Mouse (Mus musculus): ENCODE data around the gene Mfsd12.
A peak's percentile ranks its signal among the peaks of the same experiment; 100 is the strongest.

Mfsd12 gene

GRCm38 (mm10) chr10:81383802-81384604 is 26.7 kb downstream of the Mfsd12 start, which contains the start of the genes Dohh and Gm48551:
Gene Dohh (plus strand): TSS chr10:81384428.
Gene Gm48551 (plus strand): TSS chr10:81384466.
- DNase-seq (ENCODE audit: low spot score): peak; percentile 97

- DNase-seq (ENCODE audit: low spot score): no peak
Observed at GRCm38 (mm10) chr10:81384605-81384982, 27.3 kb downstream of the Mfsd12 start.

GRCm38 (mm10) chr10:81385603-81386306 is 28.5 kb downstream of the Mfsd12 start:
- peak; percentile 78 for DNase-seq (ENCODE audit: low spot score)

GRCm38 (mm10) chr10:81387716-81388115 is 30.4 kb downstream of the Mfsd12 start:
- DNase-seq (ENCODE audit: low spot score): no peak

- no peak for DNase-seq (ENCODE audit: low spot score)
Observed at GRCm38 (mm10) chr10:81388505-81389055, 31.3 kb downstream of the Mfsd12 start, which contains the start of gene Gm48552. Gene Gm48552 (plus strand): TSS chr10:81389005.

- peak; percentile 69 for DNase-seq (ENCODE audit: low spot score)
Observed at GRCm38 (mm10) chr10:81389373-81389772, 32.1 kb downstream of the Mfsd12 start.

GRCm38 (mm10) chr10:81389801-81390677 is 32.7 kb downstream of the Mfsd12 start:
- no peak for DNase-seq (ENCODE audit: low spot score)

- no peak for DNase-seq (ENCODE audit: low spot score)
Observed at GRCm38 (mm10) chr10:81390678-81390965, 33.3 kb downstream of the Mfsd12 start.

- no peak for DNase-seq (ENCODE audit: low spot score)
Observed at GRCm38 (mm10) chr10:81392270-81392669, 35.0 kb downstream of the Mfsd12 start.

GRCm38 (mm10) chr10:81392781-81393185 is 35.5 kb downstream of the Mfsd12 start, which contains the start of gene Smim24:
Gene Smim24 (plus strand): TSS chr10:81393051.
- DNase-seq (ENCODE audit: low spot score): no peak

- no peak for DNase-seq (ENCODE audit: low spot score)
Observed at GRCm38 (mm10) chr10:81393456-81394063, 36.3 kb downstream of the Mfsd12 start.

- no peak for DNase-seq (ENCODE audit: low spot score)
Observed at GRCm38 (mm10) chr10:81395127-81395526, 37.8 kb downstream of the Mfsd12 start.

GRCm38 (mm10) chr10:81395865-81396264 is 38.6 kb downstream of the Mfsd12 start:
- DNase-seq (ENCODE audit: low spot score): no peak

- no peak for DNase-seq (ENCODE audit: low spot score)
Observed at GRCm38 (mm10) chr10:81396749-81397148, 39.5 kb downstream of the Mfsd12 start.

- DNase-seq (ENCODE audit: low spot score): no peak
Observed at GRCm38 (mm10) chr10:81399296-81399695, 42.0 kb downstream of the Mfsd12 start.

- DNase-seq (ENCODE audit: low spot score): no peak
Observed at GRCm38 (mm10) chr10:81399798-81400308, 42.6 kb downstream of the Mfsd12 start.

GRCm38 (mm10) chr10:81400371-81401204 is 43.3 kb downstream of the Mfsd12 start:
- DNase-seq (ENCODE audit: low spot score): no peak

GRCm38 (mm10) chr10:81401205-81401520 is 43.9 kb downstream of the Mfsd12 start:
- DNase-seq (ENCODE audit: low spot score): no peak

- no peak for DNase-seq (ENCODE audit: low spot score)
Observed at GRCm38 (mm10) chr10:81401521-81402226, 44.4 kb downstream of the Mfsd12 start.

GRCm38 (mm10) chr10:81402227-81402765 is 45.0 kb downstream of the Mfsd12 start:
- no peak for DNase-seq (ENCODE audit: low spot score)
